Mouse (Mus musculus): ENCODE measurements at regions not wholly inside any gene's neighbourhood (a gene's known extent, or its start where the extent isn't known, plus 50 kb on each side); places are given as distances from the start of the nearest gene placed in this dataset.

- no peak for DNase-seq (ENCODE audit: low read depth, low spot score)
Observed at GRCm38 (mm10) chr10:120556116-120556515, 79.8 kb upstream of the Hmga2 start.

GRCm38 (mm10) chr10:120553097-120553453 is 76.8 kb upstream of the Hmga2 start:
- DNase-seq (ENCODE audit: low read depth, low spot score): no peak

GRCm38 (mm10) chr10:120552341-120553096 is 76.2 kb upstream of the Hmga2 start:
- DNase-seq (ENCODE audit: low read depth, low spot score): no peak

GRCm38 (mm10) chr10:120551851-120552281 is 75.6 kb upstream of the Hmga2 start:
- DNase-seq (ENCODE audit: low read depth, low spot score): no peak

GRCm38 (mm10) chr10:120547164-120547563 is 70.9 kb upstream of the Hmga2 start:
- DNase-seq (ENCODE audit: low read depth, low spot score): no peak

GRCm38 (mm10) chr10:120541618-120542017 is 65.3 kb upstream of the Hmga2 start:
- no peak for DNase-seq (ENCODE audit: low read depth, low spot score)

GRCm38 (mm10) chr10:120538561-120538960 is 62.3 kb upstream of the Hmga2 start:
- DNase-seq (ENCODE audit: low read depth, low spot score): no peak

GRCm38 (mm10) chr10:120528406-120528805 is 52.1 kb upstream of the Hmga2 start:
- DNase-seq (ENCODE audit: low read depth, low spot score): no peak

- DNase-seq (ENCODE audit: low read depth, low spot score): no peak
Observed at GRCm38 (mm10) chr10:120527951-120528350, 51.7 kb upstream of the Hmga2 start.

- no peak for DNase-seq (ENCODE audit: low read depth, low spot score)
Observed at GRCm38 (mm10) chr10:120526991-120527390, 50.7 kb upstream of the Hmga2 start.
